Mouse (Mus musculus) liver, adult 2 months (tissue): ENCODE data around the gene Rnf224. TPM values are rescaled to one million over a fixed set of nuclear protein-coding genes. Genes with fewer than 3 reads are reported as not detected.

Source experiments
- DNase-seq: peaks from one replicate; pipeline ENCODE4 v3.0.0-alpha.2; 2011; ENCODE audit warnings: low read depth, low spot score; ENCODE audit errors: extremely low read depth
- H3K27ac ChIP-seq: fragments of 200-500 bp; replicated peaks from 2 replicates; pipeline ENCODE4 v1.5.1; 2012; ENCODE audit warnings: low read depth, mild to moderate bottlenecking, control low read depth, inconsistent platforms, low read length; ENCODE audit not compliant: insufficient read depth
- H3K27me3 ChIP-seq: fragments of 200-500 bp; 2 replicates; pipeline ENCODE4 v1.6.1; 2012; ENCODE audit warnings: mild to moderate bottlenecking, moderate library complexity, low read length, inconsistent platforms; ENCODE audit not compliant: control insufficient read depth, insufficient read depth
- H3K36me3 ChIP-seq: fragments of 200-500 bp; 2 replicates; pipeline ENCODE4 v1.6.1; 2012; ENCODE audit warnings: low read length, inconsistent platforms; ENCODE audit not compliant: control insufficient read depth, insufficient read depth
- H3K4me1 ChIP-seq: fragments of 200-500 bp; 2 replicates; pipeline ENCODE4 v1.6.1; 2011; ENCODE audit warnings: low read length; ENCODE audit not compliant: control insufficient read depth, insufficient read depth
- H3K4me3 ChIP-seq: fragments of 200-500 bp; 2 replicates; pipeline ENCODE4 v1.5.1; 2011; ENCODE audit warnings: low read depth, mild to moderate bottlenecking, control low read depth, low read length, moderate library complexity; ENCODE audit not compliant: insufficient read depth
- H3K79me2 ChIP-seq: fragments of 200-500 bp; 2 replicates; pipeline ENCODE4 v1.6.1; 2012; ENCODE audit warnings: inconsistent platforms, mild to moderate bottlenecking, low read length, moderate library complexity; ENCODE audit not compliant: control insufficient read depth, insufficient read depth
- H3K9ac ChIP-seq: fragments of 200-500 bp; 2 replicates; pipeline ENCODE4 v1.6.1; 2012; ENCODE audit warnings: low read depth, mild to moderate bottlenecking, control low read depth, inconsistent platforms, low read length
- CTCF ChIP-seq: fragments of 200-500 bp; IDR thresholded peaks from 2 replicates; pipeline ENCODE4 v1.5.1; 2011; ENCODE audit warnings: low read depth, low read length, control low read depth
- POLR2A ChIP-seq: fragments of 200-500 bp; IDR thresholded peaks from 2 replicates; pipeline ENCODE4 v1.6.1; 2011; ENCODE audit warnings: low read length, control low read depth; ENCODE audit not compliant: insufficient read depth; ENCODE audit errors: extremely low read depth
- WGBS: fragments of 180-500 bp; shearing (Covaris S2); methylation state at CpG from one replicate; pipeline ENCODE4 v1.1.7; 2018; 5-methylcytosine and 5-hydroxymethylcytosine counted together
- polyA plus RNA-seq: library from polyadenylated mRNA; depleted of rRNA; stranded (reverse); fragments of >200 nt; gene quantifications from 2 replicates; pipeline ENCODE4 v1.2.3, GENCODE M21; 2012
- total RNA-seq: library from RNA; depleted of rRNA; stranded (reverse); fragments of >200 nt; gene quantifications from 2 replicates; pipeline ENCODE4 v1.2.3, GENCODE M21; 2014

Rnf224 gene
- total and polyA plus RNA-seq, 2 experiments, result not detected

DNA sequence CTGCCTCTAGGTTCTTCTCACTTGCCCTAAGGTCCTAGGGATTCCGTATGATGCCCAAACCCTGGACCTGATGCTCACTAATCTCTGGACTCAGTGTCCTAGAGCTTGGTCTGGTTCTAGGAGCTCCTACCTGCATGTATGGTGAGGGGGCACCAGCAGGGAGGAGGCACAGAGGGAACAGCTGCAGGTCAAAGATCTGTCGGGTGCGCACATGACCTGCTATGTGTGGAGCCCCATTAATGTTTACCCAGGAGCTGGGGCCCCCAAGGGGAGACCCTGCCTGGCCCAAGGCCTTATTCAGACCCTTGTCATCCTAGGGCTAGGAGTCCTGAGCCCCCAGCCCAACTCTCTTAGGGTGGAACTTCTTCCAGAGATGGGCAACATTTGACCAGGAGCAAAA, 2.5 kb downstream of the Rnf224 start, which contains the start of gene Slc34a3:
Gene Slc34a3 (minus strand): TSS at position 315 of the 400 bp plus-strand sequence.
- Histone ChIP-seq H3K4me3 (no peak within 1 kb of the TSS), H3K27me3 (no peaks in the 10 kb centered on the region), H3K4me1 (no peaks in the 10 kb centered on the region), H3K36me3 (no peaks in the 10 kb centered on the region), H3K79me2 (no peaks in the 10 kb centered on the region), H3K27ac (no peak within 1 kb of the TSS), H3K9ac (no peak within 1 kb of the TSS)
- WGBS, result 76% methylated on average over 3 of the region's 3 CpGs
- DNase-seq, result no peak
- no peak for TF ChIP-seq POLR2A
- no peak for TF ChIP-seq CTCF

GRCm38 (mm10) chr2:25233421-25233820, 3.2 kb downstream of the Rnf224 start:
- no peaks in the 10 kb centered on the region for H3K4me1 ChIP-seq
- no peak overlapping the region for H3K4me3 ChIP-seq
- no peak overlapping the region for H3K9ac ChIP-seq
- no peak for DNase-seq
- H3K27me3 ChIP-seq, result no peaks in the 10 kb centered on the region
- H3K36me3 ChIP-seq, result no peaks in the 10 kb centered on the region
- H3K27ac ChIP-seq, result no peak overlapping the region
- WGBS, result 73% methylated on average over 4 of the region's 4 CpGs
- no peak for TF ChIP-seq CTCF
- no peak for TF ChIP-seq POLR2A
- H3K79me2 ChIP-seq, result no peaks in the 10 kb centered on the region

GRCm38 (mm10) chr2:25231038-25231437, 5.5 kb downstream of the Rnf224 start:
- no peak overlapping the region for H3K27ac ChIP-seq
- no peak for TF ChIP-seq POLR2A
- TF ChIP-seq CTCF, result no peak
- no peaks in the 10 kb centered on the region for H3K79me2 ChIP-seq
- no peak overlapping the region for H3K4me3 ChIP-seq
- no peaks in the 10 kb centered on the region for H3K4me1 ChIP-seq
- H3K27me3 ChIP-seq, result no peaks in the 10 kb centered on the region
- DNase-seq, result no peak
- H3K9ac ChIP-seq, result no peak overlapping the region
- WGBS, result 69% methylated on average over 12 of the region's 12 CpGs
- H3K36me3 ChIP-seq, result no peaks in the 10 kb centered on the region

- 93% methylated on average over 7 of the region's 7 CpGs for WGBS
- DNase-seq, result no peak
- H3K4me1 ChIP-seq, result no peaks in the 10 kb centered on the region
- H3K27ac ChIP-seq, result no peak overlapping the region
- no peak for TF ChIP-seq POLR2A
- no peak overlapping the region for H3K9ac ChIP-seq
- no peaks in the 10 kb centered on the region for H3K27me3 ChIP-seq
- H3K36me3 ChIP-seq, result no peaks in the 10 kb centered on the region
- no peaks in the 10 kb centered on the region for H3K79me2 ChIP-seq
- H3K4me3 ChIP-seq, result no peak overlapping the region
Measured at GRCm38 (mm10) chr2:25230581-25230980, 6.0 kb downstream of the Rnf224 start.

GRCm38 (mm10) chr2:25229582-25229981, 7.0 kb downstream of the Rnf224 start:
- WGBS, result 90% methylated on average over 5 of the region's 5 CpGs
- H3K79me2 ChIP-seq, result no peaks in the 10 kb centered on the region
- no peaks in the 10 kb centered on the region for H3K4me1 ChIP-seq
- TF ChIP-seq CTCF, result no peak
- TF ChIP-seq POLR2A, result no peak
- H3K27me3 ChIP-seq, result no peaks in the 10 kb centered on the region
- no peak overlapping the region for H3K27ac ChIP-seq
- H3K9ac ChIP-seq, result no peak overlapping the region
- H3K4me3 ChIP-seq, result no peak overlapping the region
- H3K36me3 ChIP-seq, result no peaks in the 10 kb centered on the region
- DNase-seq, result no peak

- TF ChIP-seq CTCF, result no peak
- no peak for TF ChIP-seq POLR2A
- 74% methylated on average over 6 of the region's 6 CpGs for WGBS
- Histone ChIP-seq H3K27ac (no peak overlapping the region), H3K79me2 (no peaks in the 10 kb centered on the region), H3K36me3 (no peaks in the 10 kb centered on the region), H3K4me3 (no peak overlapping the region), H3K27me3 (no peaks in the 10 kb centered on the region), H3K4me1 (no peaks in the 10 kb centered on the region), H3K9ac (no peak overlapping the region)
- no peak for DNase-seq
Measured at GRCm38 (mm10) chr2:25228995-25229530, 7.5 kb downstream of the Rnf224 start.
